Mouse (Mus musculus): ENCODE results near the gene Rara. TPM values are rescaled to one million over a fixed set of nuclear protein-coding genes. Genes with fewer than 3 reads are reported as not detected.

Gene Rara
- total and polyA plus RNA-seq, 3 experiments = 12.1 to 13.7 TPM; not detected in 1

DNA sequence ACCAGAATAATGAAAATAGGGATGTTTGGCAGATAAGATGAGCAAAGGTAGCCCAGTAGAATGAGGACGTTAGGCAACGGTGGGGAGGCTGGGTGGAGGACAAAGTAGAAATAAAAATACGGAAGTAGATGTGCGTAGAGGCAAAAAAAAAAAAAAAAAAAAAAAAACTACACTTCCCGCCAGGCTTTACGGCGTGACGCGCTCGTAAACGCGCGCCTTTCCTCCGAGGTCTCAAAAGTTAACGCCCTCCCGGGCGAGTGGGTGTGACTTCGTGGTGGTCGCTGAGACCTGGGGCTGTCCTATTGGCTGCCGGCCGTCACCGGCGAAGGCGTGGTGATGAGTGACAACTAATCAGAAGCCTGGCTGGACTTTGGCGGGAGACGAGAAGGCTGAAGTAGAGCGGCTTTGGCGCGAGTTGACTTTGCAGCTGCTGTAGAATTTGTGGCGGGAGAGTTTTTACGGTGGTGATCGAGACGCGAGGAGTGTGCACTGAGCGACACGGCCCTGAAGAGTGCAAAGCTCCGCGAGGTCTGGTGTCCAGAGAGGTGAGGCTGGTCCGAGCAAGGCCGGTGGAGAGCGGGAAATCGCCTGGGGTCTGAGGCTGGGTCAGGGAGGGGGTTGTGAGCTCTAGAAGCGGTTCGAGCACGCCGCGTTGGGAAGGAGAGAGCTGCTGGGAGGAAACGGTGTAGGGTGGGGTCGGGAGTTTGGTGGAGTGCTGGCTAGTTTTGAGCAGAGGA, 20.0 kb upstream of the Rara start, which contains the start of gene Cdc6 (continued):
- TF ChIP-seq ETS1 (IDR thresholded peaks at IDR 0.05; ENCODE audit: low read depth, low read length) (peak; percentile 71; the same call in 1 of the 2 replicates), CHD2 (IDR thresholded peaks at IDR 0.05; ENCODE audit: low read length) (no peak), ZMIZ1 (IDR thresholded peaks at IDR 0.05; ENCODE audit: low read depth, low read length) (peak; percentile 79), SMC3 (IDR thresholded peaks at IDR 0.05; ENCODE audit: low read depth, low read length) (no peak), KAT2A (conservative IDR thresholded peaks at IDR 0.05; ENCODE audit: low read depth, low read length) (peak; percentile 90), HCFC1 (IDR thresholded peaks at IDR 0.05; ENCODE audit: low read depth, low read length) (peak; percentile 100), TAL1 (IDR thresholded peaks at IDR 0.05; ENCODE audit: low read length) (no peak), POLR2A (IDR thresholded peaks at IDR 0.05; ENCODE audit: control insufficient read depth in 1 of 2, insufficient read depth in 1 of 2, low read depth in 1 of 2, low read length in 2 of 2, poor library complexity in 1 of 2) (peak; percentile 39 to 98; a peak in 2 of 4 replicates), JUND (IDR thresholded peaks at IDR 0.05; ENCODE audit: low read depth, low read length) (no peak), MAX (IDR thresholded peaks at IDR 0.05; ENCODE audit: low read length) (peak; percentile 89), MEF2A (IDR thresholded peaks at IDR 0.05; ENCODE audit: extremely low read depth, insufficient replicate concordance, low read depth, low read length, poor library complexity, severe bottlenecking) (no peak)

DNA sequence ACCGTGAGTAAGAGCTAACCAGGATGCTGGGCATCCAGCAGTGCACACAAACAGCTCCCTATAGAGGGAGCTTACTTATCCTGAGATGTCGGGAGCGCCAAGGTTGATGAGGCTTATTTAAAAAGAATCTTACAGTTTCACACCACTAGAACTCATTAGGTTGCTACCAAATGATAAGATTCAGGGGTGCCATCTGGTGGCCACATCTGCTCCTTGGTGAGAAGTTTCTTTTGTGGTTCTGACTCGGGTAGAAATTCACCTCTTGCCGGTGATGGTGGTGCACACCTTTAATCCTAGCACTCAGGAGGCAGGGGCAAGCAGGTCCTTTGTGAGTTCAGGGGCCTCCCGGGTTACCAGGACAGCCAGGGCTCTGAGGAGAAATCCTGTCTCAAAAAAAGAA, 18.0 kb upstream of the Rara start:
- Histone ChIP-seq H3K27ac (ENCODE audit: control insufficient read depth, low read depth, low read length) (peak overlapping the region; percentile 89), H3K4me1 (ENCODE audit: control insufficient read depth in 1 of 2, insufficient read depth in 2 of 2, low read length in 2 of 2) (peaks cover 33 to 59% of the 10 kb centered on the region in 2 experiments)
- no peak for TF ChIP-seq ZKSCAN1 (IDR thresholded peaks at IDR 0.05; ENCODE audit: low read depth, low read length)
- no peak for TF ChIP-seq E2F4 (IDR thresholded peaks at IDR 0.05; ENCODE audit: borderline replicate concordance, low read depth, low read length)
- no peak for TF ChIP-seq USF2 (IDR thresholded peaks at IDR 0.05; ENCODE audit: borderline replicate concordance in 1 of 2, insufficient read depth in 1 of 2, low read depth in 1 of 2, low read length in 2 of 2)
- TF ChIP-seq ELF1 (IDR thresholded peaks at IDR 0.05; ENCODE audit: low read depth, low read length) = no peak
- TF ChIP-seq GATA1 (IDR thresholded peaks at IDR 0.05; ENCODE audit: low read depth, low read length) = peak; percentile 56
- TF ChIP-seq RAD21 (IDR thresholded peaks at IDR 0.05; ENCODE audit: low read depth, low read length) = peak; percentile 72
- TF ChIP-seq BHLHE40 (IDR thresholded peaks at IDR 0.05; ENCODE audit: borderline replicate concordance, low read depth, low read length) = peak; percentile 47; the same call in 1 of the 2 replicates
- TF ChIP-seq MAX (IDR thresholded peaks at IDR 0.05; ENCODE audit: low read length) = peak; percentile 70
- peak; percentile 51 to 89 (median 51) for TF ChIP-seq CTCF (IDR thresholded peaks at IDR 0.05 in 2 of 3, conservative IDR thresholded peaks at IDR 0.05 in 1 of 3; ENCODE audit: control insufficient read depth in 1 of 3, insufficient read depth in 1 of 3, low read depth in 2 of 3, low read length in 3 of 3, poor library complexity in 1 of 3, severe bottlenecking in 1 of 3)
- TF ChIP-seq CHD2 (IDR thresholded peaks at IDR 0.05; ENCODE audit: low read length) = no peak
- peak in 1 of 2 experiments; percentile 63; a peak in 2 of 4 replicates for TF ChIP-seq EP300 (IDR thresholded peaks at IDR 0.05; ENCODE audit: low read depth in 1 of 2, low read length in 2 of 2)
- no peak for TF ChIP-seq MEF2A (IDR thresholded peaks at IDR 0.05; ENCODE audit: extremely low read depth, insufficient replicate concordance, low read depth, low read length, poor library complexity, severe bottlenecking)
- TF ChIP-seq RCOR1 (IDR thresholded peaks at IDR 0.05; ENCODE audit: low read depth, low read length) = peak; percentile 68; the same call in 1 of the 2 replicates
- TF ChIP-seq ZMIZ1 (IDR thresholded peaks at IDR 0.05; ENCODE audit: low read depth, low read length) = no peak
- 0 out of 2 replicates have a peak, but pooled peaks have one; percentile 20 for TF ChIP-seq ZNF384 (IDR thresholded peaks at IDR 0.05; ENCODE audit: low read depth, low read length)
- TF ChIP-seq MXI1 (IDR thresholded peaks at IDR 0.05; ENCODE audit: low read depth, low read length) = peak; percentile 73
- TF ChIP-seq MAFK (IDR thresholded peaks at IDR 0.05; ENCODE audit: borderline replicate concordance, low read depth, low read length) = no peak
- no peak for TF ChIP-seq POLR2AphosphoS5 (IDR thresholded peaks at IDR 0.05; ENCODE audit: borderline replicate concordance, low read depth, low read length)
- TF ChIP-seq POLR2A (IDR thresholded peaks at IDR 0.05; ENCODE audit: control insufficient read depth in 1 of 2, insufficient read depth in 1 of 2, low read depth in 1 of 2, low read length in 2 of 2, poor library complexity in 1 of 2) = no peak
- TF ChIP-seq POLR2AphosphoS2 (IDR thresholded peaks at IDR 0.05; ENCODE audit: low read length) = no peak
- no peak for TF ChIP-seq NELFE (IDR thresholded peaks at IDR 0.05; ENCODE audit: low read depth, low read length)
- peak; percentile 68; the same call in 1 of the 2 replicates for TF ChIP-seq ETS1 (IDR thresholded peaks at IDR 0.05; ENCODE audit: low read depth, low read length)
- no peak for TF ChIP-seq JUND (IDR thresholded peaks at IDR 0.05; ENCODE audit: low read depth, low read length)
- TF ChIP-seq SIN3A (IDR thresholded peaks at IDR 0.05; ENCODE audit: low read length) = peak; percentile 87
- no peak for TF ChIP-seq MYB (IDR thresholded peaks at IDR 0.05; ENCODE audit: low read depth, low read length)
- peak; percentile 72 for TF ChIP-seq ZC3H11A (IDR thresholded peaks at IDR 0.05; ENCODE audit: low read depth, low read length)
- TF ChIP-seq CHD1 (IDR thresholded peaks at IDR 0.05; ENCODE audit: low read depth, low read length) = no peak; the same call in 1 of the 2 replicates
- TF ChIP-seq USF1 (IDR thresholded peaks at IDR 0.05; ENCODE audit: low read depth, low read length) = no peak

More for the DNA sequence above, 18.0 kb upstream of the Rara start:
- Histone ChIP-seq H3K9ac (ENCODE audit: control insufficient read depth, low read depth, low read length, poor library complexity, severe bottlenecking) (peak overlapping the region; percentile 87), H3K4me3 (ENCODE audit: control insufficient read depth in 1 of 2, insufficient read depth in 1 of 2, low read depth in 2 of 2, low read length in 2 of 2) (peak overlapping the region; percentile 62 to 83), H3K9me3 (replicated peaks; ENCODE audit: insufficient read depth, low read length) (no peaks in the 10 kb centered on the region), H3K27me3 (ENCODE audit: control insufficient read depth in 1 of 2, insufficient read depth in 2 of 2, low read length in 2 of 2) (no peaks in the 10 kb centered on the region), H3K79me2 (ENCODE audit: control insufficient read depth, insufficient read depth, low read length, poor library complexity) (peaks cover 44% of the 10 kb centered on the region), H3K36me3 (ENCODE audit: control insufficient read depth in 1 of 2, insufficient read depth in 2 of 2, low read length in 2 of 2) (peaks cover 28 to 62% of the 10 kb centered on the region in 2 experiments)
- peak; percentile 88 for DNase-seq (ENCODE audit: low read depth, low spot score)
